Mouse (Mus musculus): ENCODE results near the gene 1810046K07Rik. TPM values are rescaled to one million over a fixed set of nuclear protein-coding genes. Genes with fewer than 3 reads are reported as not detected.
A peak's percentile ranks its signal among the peaks of the same experiment; 100 is the strongest.

Gene 1810046K07Rik
- polyA plus RNA-seq, 1 experiment = not detected

DNA sequence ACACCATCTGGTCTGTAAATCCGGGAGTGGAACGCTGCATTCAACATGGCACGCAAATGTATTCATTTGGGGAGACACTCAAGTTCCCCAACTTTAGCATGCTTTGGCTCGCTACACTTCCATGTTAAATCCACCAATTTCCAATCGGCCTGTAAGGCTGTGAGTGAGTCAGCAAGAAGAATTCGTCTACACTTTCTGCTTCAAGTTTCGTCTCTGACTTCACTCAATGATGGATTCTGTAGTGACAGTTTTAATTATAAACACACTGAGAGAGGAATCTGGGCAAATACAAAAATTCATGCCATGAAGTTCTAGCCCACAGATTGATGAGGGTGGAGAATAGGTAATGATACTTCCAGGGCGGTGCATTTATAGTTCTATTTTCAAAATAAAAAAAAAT lies 35.2 kb downstream of the 1810046K07Rik start:
- TF ChIP-seq POLR2A (IDR thresholded peaks at IDR 0.05; ENCODE audit: insufficient read depth, low read length) (no peak), EP300 (IDR thresholded peaks at IDR 0.05; ENCODE audit: insufficient read depth, low read depth, low read length) (no peak), CTCF (IDR thresholded peaks at IDR 0.05; ENCODE audit: low read depth, low read length) (no peak)

DNA sequence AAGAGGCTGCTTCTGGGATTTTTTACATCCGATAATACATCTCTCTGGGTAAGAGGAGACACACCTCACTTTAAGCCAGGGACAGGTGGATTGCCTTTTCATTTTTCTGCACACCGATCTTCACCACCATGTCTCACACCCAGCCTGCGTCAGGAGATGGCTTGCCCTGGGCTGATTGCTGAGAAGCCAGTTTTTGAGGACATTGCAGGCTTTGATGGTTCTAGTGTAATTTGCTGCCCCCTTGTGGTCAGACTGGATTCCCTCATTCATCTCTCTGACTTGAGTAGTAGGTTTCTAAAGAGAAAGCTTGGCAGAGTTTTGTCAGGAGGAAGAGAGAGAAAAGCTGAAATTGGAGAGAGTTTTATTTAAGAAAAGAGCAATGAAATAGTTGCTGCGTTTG lies 36.0 kb downstream of the 1810046K07Rik start:
- no peak overlapping the region for H3K9ac ChIP-seq (ENCODE audit: low read depth, poor library complexity, severe bottlenecking)
- H3K4me3 ChIP-seq (ENCODE audit: low read depth, low read length) = no peak overlapping the region
- TF ChIP-seq POLR2A (IDR thresholded peaks at IDR 0.05; ENCODE audit: insufficient read depth, low read length) (no peak), CTCF (IDR thresholded peaks at IDR 0.05; ENCODE audit: low read depth, low read length) (peak; percentile 47)
- H3K27ac ChIP-seq (ENCODE audit: insufficient read depth, low read length) = no peak overlapping the region
- no peaks in the 10 kb centered on the region for H3K27me3 ChIP-seq (ENCODE audit: control insufficient read depth, insufficient read depth, low read length, poor library complexity, severe bottlenecking)
- no peaks in the 10 kb centered on the region for H3K9me3 ChIP-seq (replicated peaks; ENCODE audit: control insufficient read depth, insufficient read depth, low read length, poor library complexity, severe bottlenecking)
- H3K4me1 ChIP-seq (ENCODE audit: control insufficient read depth, insufficient read depth, low read length) = no peaks in the 10 kb centered on the region
- H3K36me3 ChIP-seq (ENCODE audit: control insufficient read depth, insufficient read depth, low read length, poor library complexity, severe bottlenecking) = no peaks in the 10 kb centered on the region

More for the DNA sequence above, 35.2 kb downstream of the 1810046K07Rik start:
- no peaks in the 10 kb centered on the region for H3K4me1 ChIP-seq (ENCODE audit: control insufficient read depth, insufficient read depth, low read length)
- H3K9ac ChIP-seq (ENCODE audit: low read depth, poor library complexity, severe bottlenecking) = no peak overlapping the region
- no peak overlapping the region for H3K27ac ChIP-seq (ENCODE audit: insufficient read depth, low read length)
- no peaks in the 10 kb centered on the region for H3K36me3 ChIP-seq (ENCODE audit: control insufficient read depth, insufficient read depth, low read length, poor library complexity, severe bottlenecking)
- no peaks in the 10 kb centered on the region for H3K9me3 ChIP-seq (replicated peaks; ENCODE audit: control insufficient read depth, insufficient read depth, low read length, poor library complexity, severe bottlenecking)
- H3K27me3 ChIP-seq (ENCODE audit: control insufficient read depth, insufficient read depth, low read length, poor library complexity, severe bottlenecking) = no peaks in the 10 kb centered on the region
- H3K4me3 ChIP-seq (ENCODE audit: low read depth, low read length) = no peak overlapping the region

DNA sequence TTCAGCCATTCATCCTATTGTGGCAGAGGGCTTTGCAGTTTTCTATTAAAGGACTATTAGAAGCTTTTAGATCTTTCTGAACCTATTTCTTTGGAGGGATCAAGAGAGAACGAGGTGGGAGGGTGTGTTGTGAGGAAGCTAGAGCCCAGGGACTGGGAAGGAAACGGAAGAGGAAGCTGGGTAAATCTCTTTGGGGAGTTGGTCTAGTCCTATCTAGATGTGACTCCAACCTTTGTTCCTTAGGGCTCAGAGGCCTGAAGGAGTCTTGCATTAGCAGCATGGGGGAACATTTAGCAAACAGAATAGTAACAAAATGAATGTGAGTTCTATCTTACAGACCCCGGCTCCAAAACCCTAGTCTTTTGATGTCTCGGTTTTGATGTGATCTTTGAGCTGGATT lies 37.7 kb downstream of the 1810046K07Rik start:
- Histone ChIP-seq H3K27ac (ENCODE audit: insufficient read depth, low read length) (no peak overlapping the region), H3K36me3 (ENCODE audit: control insufficient read depth, insufficient read depth, low read length, poor library complexity, severe bottlenecking) (no peaks in the 10 kb centered on the region), H3K9ac (ENCODE audit: low read depth, poor library complexity, severe bottlenecking) (no peak overlapping the region), H3K27me3 (ENCODE audit: control insufficient read depth, insufficient read depth, low read length, poor library complexity, severe bottlenecking) (no peaks in the 10 kb centered on the region), H3K9me3 (replicated peaks; ENCODE audit: control insufficient read depth, insufficient read depth, low read length, poor library complexity, severe bottlenecking) (no peaks in the 10 kb centered on the region), H3K4me3 (ENCODE audit: low read depth, low read length) (no peak overlapping the region), H3K4me1 (ENCODE audit: control insufficient read depth, insufficient read depth, low read length) (no peaks in the 10 kb centered on the region)
- TF ChIP-seq CTCF (IDR thresholded peaks at IDR 0.05; ENCODE audit: low read depth, low read length) = no peak
- TF ChIP-seq EP300 (IDR thresholded peaks at IDR 0.05; ENCODE audit: insufficient read depth, low read depth, low read length) = no peak
- no peak for TF ChIP-seq POLR2A (IDR thresholded peaks at IDR 0.05; ENCODE audit: insufficient read depth, low read length)

DNA sequence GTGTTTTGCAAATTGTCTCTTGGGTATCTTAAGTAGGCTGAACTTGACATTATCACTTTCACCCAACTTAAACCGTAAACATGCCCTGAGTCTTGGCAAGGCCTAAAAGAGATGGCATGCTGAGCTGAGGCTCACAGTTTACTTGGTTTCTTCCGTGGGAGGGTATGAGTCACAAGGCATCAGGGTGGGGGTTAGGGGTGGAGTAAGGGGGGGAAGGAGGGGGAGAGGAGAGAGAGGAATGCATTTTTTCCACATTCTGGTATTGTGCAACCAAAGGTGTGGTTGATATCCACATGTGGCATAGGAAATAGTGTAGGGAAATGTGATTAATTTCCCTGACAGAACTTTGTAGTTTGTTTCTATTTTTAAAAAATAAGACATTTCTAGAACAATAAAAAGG lies 42.6 kb downstream of the 1810046K07Rik start:
- Histone ChIP-seq H3K27me3 (ENCODE audit: control insufficient read depth, insufficient read depth, low read length, poor library complexity, severe bottlenecking) (no peaks in the 10 kb centered on the region), H3K27ac (ENCODE audit: insufficient read depth, low read length) (no peak overlapping the region), H3K4me3 (ENCODE audit: low read depth, low read length) (no peak overlapping the region), H3K36me3 (ENCODE audit: control insufficient read depth, insufficient read depth, low read length, poor library complexity, severe bottlenecking) (no peaks in the 10 kb centered on the region), H3K4me1 (ENCODE audit: control insufficient read depth, insufficient read depth, low read length) (no peaks in the 10 kb centered on the region), H3K9ac (ENCODE audit: low read depth, poor library complexity, severe bottlenecking) (no peak overlapping the region), H3K9me3 (replicated peaks; ENCODE audit: control insufficient read depth, insufficient read depth, low read length, poor library complexity, severe bottlenecking) (no peaks in the 10 kb centered on the region)
- no peak for TF ChIP-seq EP300 (IDR thresholded peaks at IDR 0.05; ENCODE audit: insufficient read depth, low read depth, low read length)
- TF ChIP-seq POLR2A (IDR thresholded peaks at IDR 0.05; ENCODE audit: insufficient read depth, low read length) = no peak
- TF ChIP-seq CTCF (IDR thresholded peaks at IDR 0.05; ENCODE audit: low read depth, low read length) = no peak

DNA sequence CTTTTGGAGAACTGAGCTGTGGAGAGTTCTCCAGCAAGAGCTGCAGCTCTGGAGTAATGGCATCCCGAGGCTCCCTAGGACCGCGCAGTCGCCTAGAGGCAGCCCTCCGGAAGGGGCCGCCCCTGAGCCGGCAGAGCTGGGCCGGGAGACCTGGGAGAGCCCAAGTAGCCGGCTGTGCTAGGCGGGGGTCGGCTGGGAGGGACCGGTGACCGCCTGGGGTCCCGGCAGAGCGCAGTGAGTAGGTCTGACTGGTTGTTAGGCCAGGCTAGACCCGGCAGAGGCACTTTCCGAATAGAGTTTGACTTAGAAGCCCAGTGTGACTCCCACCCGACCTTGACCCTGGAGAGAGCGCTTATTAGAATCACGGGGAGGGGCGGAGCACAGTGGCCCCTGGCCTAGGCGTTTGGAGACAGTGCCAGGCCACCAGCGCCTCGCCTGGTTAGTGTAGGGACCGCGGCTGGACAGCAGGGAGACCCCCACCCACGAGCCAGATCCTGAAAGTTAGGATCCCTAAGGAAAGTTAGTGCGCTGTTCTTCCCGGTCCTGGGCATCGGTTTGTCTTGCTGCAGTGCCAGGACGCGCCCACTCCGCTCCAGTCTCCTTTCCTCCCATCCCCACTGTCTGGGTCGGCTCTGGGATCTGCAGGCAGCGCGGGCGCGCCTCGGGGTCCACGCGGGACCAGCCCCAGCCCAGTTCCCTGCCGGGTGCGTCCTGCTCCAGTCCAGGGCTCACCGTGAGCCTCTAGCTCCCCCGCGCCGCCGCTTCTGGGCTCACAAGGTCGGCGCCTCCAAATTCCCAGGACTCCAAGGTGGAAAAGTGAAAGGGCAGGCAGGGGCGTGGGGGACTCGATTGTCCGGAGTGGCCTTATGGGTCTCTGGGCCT lies 50.0 kb downstream of the 1810046K07Rik start, which contains the start of gene Colca2:
Colca2 (minus strand) TSS at position 70 of the 882 bp plus-strand sequence.
- TF ChIP-seq EP300 (IDR thresholded peaks at IDR 0.05; ENCODE audit: insufficient read depth, low read depth, low read length) (no peak), POLR2A (IDR thresholded peaks at IDR 0.05; ENCODE audit: insufficient read depth, low read length) (no peak), CTCF (IDR thresholded peaks at IDR 0.05; ENCODE audit: low read depth, low read length) (no peak)
- Histone ChIP-seq H3K4me1 (ENCODE audit: control insufficient read depth, insufficient read depth, low read length) (no peaks in the 10 kb centered on the region), H3K27ac (ENCODE audit: insufficient read depth, low read length) (no peak within 1 kb of the TSS), H3K9ac (ENCODE audit: low read depth, poor library complexity, severe bottlenecking) (peak within 1 kb of the TSS; percentile 36), H3K4me3 (ENCODE audit: low read depth, low read length) (peak within 1 kb of the TSS; percentile 60), H3K36me3 (ENCODE audit: control insufficient read depth, insufficient read depth, low read length, poor library complexity, severe bottlenecking) (no peaks in the 10 kb centered on the region), H3K27me3 (ENCODE audit: control insufficient read depth, insufficient read depth, low read length, poor library complexity, severe bottlenecking) (no peaks in the 10 kb centered on the region; the same call in 1 of the 2 replicates), H3K9me3 (replicated peaks; ENCODE audit: control insufficient read depth, insufficient read depth, low read length, poor library complexity, severe bottlenecking) (no peaks in the 10 kb centered on the region)

Measured in ES-Bruce4 (cell line).